Mouse (Mus musculus) embryonic fibroblast, embryonic 13.5 days (primary cell): ENCODE data around the gene Ndufa13.

ENCODE experiments used
- CTCF ChIP-seq: IDR thresholded peaks from 2 replicates; pipeline ENCODE4 v1.5.1; 2011; ENCODE audit warnings: mild to moderate bottlenecking, control low read depth, low read length, moderate library complexity, borderline replicate concordance; ENCODE audit not compliant: insufficient read depth
- POLR2A ChIP-seq: IDR thresholded peaks from 2 replicates; pipeline ENCODE4 v1.6.1; 2011; ENCODE audit warnings: low read depth, mild to moderate bottlenecking, control low read depth, low read length, moderate library complexity

- TF ChIP-seq CTCF (no peak), POLR2A (no peak)
Measured at GRCm38 (mm10) chr8:69919010-69919409, 16.7 kb upstream of the Ndufa13 start.
